Mouse (Mus musculus): Measurements from ENCODE around the gene Unc45a. TPM values are rescaled to one million over a fixed set of nuclear protein-coding genes. Genes with fewer than 3 reads are reported as not detected.

The Unc45a gene
- total RNA-seq, 2 experiments from 2014 or later = 15.5 to 16.9 TPM

DNA sequence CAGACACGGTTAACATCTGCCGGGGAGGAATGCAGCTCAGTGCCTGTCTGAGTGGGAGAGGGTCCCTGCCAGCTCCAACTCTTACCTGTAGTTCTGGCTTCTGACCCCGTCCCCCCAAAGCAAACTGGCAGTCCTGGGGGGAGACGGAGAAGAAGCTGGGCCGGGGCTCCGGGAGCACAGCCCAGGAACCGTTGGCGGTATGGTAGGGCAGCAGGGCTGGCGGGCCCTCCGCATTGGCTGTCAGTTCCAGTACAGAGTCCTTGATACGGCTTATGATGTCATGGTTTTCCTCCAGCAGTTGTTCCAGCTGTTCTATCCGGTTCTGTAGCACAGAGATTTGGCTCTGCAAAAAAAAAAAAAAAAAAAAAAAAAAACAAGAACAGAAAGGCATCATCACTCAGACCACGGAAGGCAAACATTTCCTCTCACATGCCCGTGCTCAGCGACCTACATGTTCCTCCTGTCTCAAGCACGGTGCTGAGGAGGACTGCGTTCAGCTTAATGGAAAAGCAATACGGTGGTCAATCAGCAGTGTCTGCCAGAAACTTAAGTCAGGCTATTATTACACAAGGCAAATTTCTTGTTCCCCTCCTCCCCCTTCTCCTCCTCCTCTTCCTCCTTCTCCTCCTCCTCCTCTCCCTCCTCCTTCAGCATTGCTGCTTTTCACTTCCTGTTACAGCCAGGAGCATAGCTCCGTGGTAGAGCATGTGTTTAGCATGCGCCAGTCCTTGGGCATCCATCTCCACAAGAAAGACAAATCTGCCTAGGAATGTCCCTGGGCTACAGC is 28.0 kb upstream of the Unc45a start:
- DNase-seq = no peak
- intact Hi-C loops (cut with DNase I) = no loop called here

DNA sequence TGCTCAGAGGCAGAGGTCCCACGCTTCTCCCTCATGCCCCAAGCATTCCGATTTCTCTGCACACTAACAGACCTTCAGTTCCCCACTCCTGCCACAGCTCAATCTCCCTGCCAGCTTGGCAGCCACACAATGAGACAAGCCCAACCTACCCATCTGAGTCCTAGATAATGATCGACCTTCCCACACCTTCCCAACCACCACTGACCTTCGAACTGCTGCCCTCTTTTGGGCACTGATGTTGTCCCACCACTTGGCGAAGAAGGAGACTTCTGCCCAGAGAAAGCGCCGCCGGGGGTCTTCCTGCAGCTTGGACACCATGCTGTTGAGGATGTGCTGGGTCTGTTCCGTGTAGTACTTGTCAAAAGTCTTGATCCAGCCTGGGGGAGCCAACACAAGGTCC is 27.2 kb upstream of the Unc45a start:
- intact Hi-C loops (cut with DNase I) = no loop called here
- no peak for DNase-seq

DNA sequence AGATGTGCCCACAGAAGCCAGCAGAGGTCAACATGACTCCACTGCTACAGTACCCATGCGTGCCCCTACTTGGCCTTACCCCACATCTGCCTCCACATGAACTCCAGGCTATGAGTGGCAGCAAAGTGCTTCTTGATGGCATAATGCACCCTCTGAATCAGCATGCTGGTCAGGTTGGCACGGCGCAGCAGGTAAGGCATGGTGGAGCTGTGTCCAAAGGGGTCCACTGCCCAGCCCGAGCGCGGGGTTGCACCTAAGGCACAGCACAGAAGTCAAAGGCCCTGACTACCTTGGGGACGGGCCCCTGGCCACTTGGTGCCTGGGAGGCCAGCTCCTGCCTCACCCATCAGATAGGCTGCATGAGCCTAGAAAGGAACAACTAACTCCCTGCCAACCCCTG is 26.4 kb upstream of the Unc45a start:
- DNase-seq = no peak
- intact Hi-C loops (cut with DNase I) = no loop called here

DNA sequence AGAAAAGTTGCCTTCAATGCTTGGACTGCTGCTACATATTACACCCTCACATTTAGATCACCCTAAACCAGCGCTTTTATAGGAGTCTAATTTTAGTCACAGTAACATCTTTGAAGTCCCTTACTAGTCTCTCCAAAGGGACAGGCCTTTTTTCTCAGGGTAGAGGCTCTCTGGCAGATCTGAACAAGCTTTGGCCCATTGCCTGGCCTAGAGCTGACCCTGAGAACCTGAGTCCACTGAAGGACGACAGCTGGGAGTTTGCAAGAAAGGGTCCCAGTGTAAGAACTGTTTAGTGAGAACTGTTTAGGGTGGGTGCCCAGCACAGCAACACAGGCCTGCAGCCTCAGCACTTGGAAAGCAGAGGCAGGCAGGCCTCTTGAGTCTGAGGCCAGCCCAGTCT is 25.0 kb upstream of the Unc45a start:
- intact Hi-C loops (cut with DNase I) = no loop called here
- no peak for DNase-seq

DNA sequence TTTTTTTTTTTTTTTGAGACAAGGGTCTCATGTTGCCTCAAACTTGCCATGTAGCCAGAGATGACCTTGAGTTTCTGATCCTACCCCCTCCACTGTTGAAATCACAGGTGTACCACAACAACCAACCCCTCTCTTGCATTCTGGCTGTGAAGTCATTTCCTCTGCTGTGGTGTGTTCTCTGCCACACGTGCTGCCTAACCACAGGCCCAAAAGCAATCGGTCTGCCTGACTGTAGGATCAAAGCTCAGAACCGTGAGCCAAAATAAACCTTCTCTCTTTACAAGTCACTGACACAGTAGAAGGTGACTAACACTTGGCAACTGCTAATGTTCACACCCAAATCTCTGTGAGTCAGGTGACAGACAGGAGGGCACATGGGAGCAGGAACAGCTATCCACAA is 19.6 kb upstream of the Unc45a start:
- no peak for DNase-seq
- intact Hi-C loops (cut with DNase I) = no loop called here

DNA sequence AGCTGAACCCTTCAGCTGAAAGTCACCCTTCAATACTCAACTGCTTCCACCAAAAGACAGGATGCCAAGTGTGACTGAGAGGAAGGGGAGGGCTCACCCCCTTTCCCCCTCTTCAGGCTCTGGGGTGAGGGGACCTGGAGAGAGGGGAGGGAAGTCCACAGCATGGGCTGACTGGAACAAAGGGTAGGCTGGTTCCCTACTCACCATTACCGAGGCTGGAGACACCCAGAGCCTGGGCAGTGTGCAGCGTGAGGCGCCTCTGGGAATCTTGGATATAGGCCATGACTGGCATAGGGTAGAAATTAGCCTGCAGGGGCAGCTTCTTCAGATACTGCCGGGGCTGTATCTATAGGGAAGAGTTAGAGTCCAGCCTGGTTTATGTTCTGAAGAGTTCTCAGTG is 17.2 kb upstream of the Unc45a start:
- DNase-seq = no peak

DNA sequence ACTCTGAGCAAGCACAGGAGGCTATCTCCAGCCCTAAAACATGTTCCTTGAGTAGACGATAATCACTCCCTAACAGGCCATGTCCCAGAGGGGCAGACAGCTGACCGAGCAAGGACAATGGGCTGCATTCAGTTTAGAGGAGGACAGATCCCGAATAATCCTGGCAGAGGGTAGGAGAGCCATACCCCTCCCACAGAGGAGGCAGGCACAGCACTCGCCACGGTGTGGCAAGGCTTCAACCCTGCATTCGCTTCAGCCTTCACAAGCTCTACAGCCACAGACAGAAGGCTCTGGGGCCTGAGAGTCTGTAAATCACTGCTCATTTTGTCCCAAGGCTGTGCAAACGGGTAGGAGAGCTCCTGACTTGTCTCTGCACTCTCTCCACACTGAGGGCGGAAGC is 16.4 kb upstream of the Unc45a start:
- no peak for DNase-seq

More for the DNA sequence above, 17.2 kb upstream of the Unc45a start:
- intact Hi-C loops (cut with DNase I) = no loop called here

DNA sequence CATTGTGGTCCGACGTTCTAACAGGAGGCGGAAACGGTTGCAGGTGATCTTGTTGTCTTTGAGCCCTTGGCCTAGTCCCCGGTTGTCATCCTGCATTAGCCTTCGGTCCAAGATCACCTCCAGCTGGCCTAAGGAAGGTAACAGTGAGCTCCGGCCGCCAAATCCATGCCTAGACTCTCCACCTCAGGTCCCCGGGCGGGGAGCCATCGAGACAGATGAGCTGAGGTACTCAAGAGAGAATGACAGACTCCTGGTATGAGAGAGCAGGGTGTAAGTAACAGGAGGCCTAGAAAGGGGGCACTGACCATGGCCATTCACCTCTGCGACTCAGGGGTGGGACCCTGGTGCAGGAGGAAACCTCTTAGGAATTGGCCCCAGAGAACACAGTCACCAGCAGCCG is 15.5 kb upstream of the Unc45a start:
- no peak for DNase-seq
- intact Hi-C loops (cut with DNase I) = no loop called here

More for the DNA sequence above, 16.4 kb upstream of the Unc45a start:
- intact Hi-C loops (cut with DNase I) = no loop called here

DNA sequence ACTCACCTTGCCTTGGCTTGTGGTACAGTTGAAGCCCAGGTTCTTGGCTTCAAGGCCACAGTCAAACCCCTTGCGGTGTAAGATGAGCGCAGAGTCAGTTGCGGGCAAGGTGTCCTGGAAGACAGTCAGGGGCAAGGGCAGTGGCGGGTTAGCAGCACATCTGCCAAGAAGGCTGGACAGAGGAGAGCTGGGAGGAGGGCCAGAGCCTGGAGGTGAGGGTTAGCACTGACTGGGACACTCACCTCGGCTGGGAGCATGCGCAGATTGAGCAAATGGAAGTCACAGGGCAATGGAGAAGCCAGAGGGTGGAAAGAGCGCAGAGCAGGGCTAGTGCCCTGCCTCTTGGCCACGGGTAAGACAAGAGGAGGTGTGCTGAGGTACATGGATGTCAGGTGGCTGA is 12.1 kb upstream of the Unc45a start:
- DNase-seq = no peak
- intact Hi-C loops (cut with DNase I) = no loop called here

DNA sequence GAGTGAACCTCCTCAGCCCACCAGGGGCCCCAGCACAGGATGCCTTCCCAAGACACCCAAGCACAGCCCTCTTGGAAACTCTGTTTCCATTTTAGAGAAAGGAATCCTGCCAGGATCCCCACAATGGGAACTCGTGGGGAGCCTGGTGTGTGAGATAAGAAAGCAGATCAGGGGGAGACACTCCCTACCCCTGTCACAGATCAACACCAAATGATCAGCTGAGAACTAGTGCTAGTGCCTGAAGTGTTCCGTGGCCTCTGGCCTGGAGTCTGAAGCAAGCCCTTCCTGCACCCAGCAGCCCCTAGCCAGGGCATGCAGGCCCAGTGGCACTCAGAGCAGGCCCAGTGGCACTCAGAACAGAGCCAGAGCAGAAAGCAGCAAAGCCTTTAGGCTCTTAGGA is 10.0 kb upstream of the Unc45a start:
- intact Hi-C loops (cut with DNase I) = no loop called here
- no peak for DNase-seq

DNA sequence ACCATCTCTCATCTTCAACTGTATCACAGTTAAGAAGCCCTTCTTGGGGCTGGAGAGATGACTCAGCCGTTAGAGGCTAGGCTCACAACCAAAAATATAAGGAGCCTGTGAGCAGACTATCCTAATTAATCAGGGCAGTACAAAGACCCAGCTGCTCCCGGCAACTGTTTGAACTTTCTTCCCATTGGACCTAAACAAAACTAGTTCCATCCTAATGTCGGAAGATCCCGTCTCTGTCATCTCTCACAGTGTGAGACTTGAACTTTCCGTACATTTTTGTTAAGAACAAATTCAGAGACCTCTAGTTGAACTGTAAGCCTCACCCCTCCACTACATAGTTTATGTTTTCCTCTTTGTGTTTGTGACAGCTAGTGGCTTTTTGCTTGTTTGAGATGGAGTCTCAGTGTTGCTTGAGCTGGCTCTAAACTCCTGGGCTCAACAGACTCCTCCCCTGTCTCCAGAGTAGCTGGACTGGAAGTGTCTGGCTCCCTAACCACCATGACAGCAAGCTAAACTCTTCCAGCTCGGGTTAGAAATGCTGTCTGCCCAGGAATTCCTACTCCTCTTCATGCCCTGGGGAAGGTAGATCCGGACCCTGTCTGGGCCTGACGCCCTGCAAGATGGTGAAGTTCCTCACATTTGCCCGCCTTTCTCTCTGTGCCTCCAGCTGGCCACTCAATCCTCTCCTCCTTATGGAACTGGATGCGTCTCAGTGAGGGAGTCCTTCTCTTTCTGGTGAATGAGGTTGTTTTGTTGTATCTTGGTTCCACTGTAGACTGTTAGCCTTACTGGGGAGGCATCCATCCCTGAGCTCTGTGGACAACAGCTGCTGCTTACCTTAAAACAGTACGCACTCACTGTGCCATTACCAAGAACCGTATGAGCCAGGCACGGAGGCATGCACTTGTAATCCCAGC is 7.1 kb upstream of the Unc45a start:
- DNase-seq = no peak
- intact Hi-C loops (cut with DNase I) = no loop called here

DNA sequence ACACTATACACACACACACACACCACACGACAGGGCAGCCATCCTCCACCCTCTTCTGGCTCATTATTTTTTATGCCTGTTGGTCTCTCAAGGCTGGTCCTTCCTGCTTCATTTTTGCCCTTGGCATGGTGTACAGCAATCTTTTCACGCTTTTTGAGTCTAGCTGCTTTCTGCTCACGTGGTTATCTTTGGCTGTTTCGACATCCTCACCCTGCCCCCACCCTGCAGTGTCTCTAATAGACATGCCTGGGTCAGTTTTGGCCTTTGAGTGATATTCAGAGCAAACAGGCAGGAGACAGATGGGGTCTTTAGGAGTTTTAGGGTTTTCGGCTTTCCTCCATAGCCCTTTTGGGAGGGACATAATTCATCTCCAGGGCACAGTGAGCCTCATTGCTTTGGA is 6.0 kb upstream of the Unc45a start:
- intact Hi-C loops (cut with DNase I) = no loop called here
- DNase-seq = no peak

DNA sequence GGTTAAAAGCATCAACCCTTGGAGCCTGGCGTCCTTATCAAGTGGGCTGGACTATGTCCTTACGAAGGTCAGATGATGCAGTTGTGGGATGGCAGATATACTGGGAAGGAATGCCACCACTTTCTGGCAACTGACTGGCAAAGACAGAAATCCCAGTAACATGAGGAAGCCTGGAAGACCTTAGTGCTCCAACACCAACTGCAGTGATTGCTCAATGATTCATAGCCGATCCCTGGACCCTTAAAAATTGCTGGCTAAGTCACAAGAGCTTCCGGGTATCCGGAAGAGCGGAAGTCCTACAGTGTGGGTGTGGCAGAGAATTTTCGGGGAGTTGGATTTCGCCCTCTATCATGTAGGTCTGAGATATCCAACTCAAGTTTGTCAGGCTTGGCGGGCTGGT is 5.4 kb upstream of the Unc45a start:
- intact Hi-C loops (cut with DNase I) = no loop called here
- DNase-seq = no peak

DNA sequence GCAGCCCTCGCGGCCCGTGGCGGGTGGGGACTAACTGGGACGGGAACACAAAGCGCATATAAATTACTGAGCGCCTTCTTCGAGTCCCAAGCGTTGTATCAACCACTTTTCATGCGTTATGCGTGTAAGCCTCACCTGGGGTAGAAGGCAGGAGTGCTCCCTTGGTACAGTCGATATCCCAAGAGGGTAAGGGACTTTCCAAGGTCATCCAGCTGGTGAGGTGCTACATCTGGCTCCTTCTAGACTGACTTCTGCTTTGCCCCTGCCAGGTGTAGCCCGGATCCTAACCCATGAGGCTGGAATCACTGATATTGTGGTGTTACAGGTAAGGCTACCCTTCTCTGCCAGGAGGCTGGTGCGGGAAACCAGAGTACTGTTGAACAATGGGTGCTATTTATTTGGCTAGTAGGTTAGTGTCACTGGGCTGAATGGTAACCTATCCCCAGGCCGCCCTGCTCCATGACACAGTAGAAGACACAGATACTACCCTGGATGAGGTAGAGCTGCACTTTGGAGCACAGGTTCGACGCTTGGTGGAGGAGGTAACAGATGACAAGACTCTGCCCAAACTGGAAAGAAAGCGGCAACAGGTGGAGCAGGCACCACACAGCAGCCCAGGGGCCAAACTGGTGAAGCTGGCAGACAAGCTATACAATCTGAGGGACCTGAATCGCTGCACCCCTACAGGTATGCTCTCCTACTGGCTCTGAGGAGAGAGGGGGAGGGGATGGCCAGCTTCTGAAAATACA is 2.6 kb upstream of the Unc45a start:
- intact Hi-C loops (cut with DNase I) = loop anchor here (2.0 kb wide), 2 partner anchors 33 to 241 kb away; no protein-coding TSS in a partner anchor
- no peak for DNase-seq

DNA sequence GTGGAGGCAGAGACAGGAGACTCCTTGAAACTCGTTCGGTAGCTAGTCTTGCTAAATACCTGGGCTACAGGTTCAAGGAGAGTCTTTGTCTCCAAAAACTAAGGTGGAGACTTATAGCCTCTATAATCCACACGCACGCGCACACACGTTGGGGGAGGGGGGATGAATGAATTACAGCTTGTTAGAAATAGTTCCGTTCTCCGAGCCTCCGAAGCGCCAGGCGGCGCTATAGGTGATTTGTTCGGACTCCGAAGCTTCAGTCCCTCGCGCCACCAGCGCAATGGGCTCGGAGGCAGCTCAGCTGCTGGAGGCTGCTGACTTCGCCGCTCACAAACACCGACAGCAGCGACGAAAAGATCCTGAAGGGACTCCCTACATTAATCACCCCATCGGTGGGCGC is 2.1 kb upstream of the Unc45a start, which contains the start of gene Hddc3:
Hddc3 (plus strand) TSS at position 247 of the 400 bp plus-strand sequence.
- intact Hi-C loops (cut with DNase I) = loop anchor here (2.0 kb wide), 2 partner anchors 34 to 242 kb away; no protein-coding TSS in a partner anchor
- DNase-seq = peak; percentile 91 to 96

DNA sequence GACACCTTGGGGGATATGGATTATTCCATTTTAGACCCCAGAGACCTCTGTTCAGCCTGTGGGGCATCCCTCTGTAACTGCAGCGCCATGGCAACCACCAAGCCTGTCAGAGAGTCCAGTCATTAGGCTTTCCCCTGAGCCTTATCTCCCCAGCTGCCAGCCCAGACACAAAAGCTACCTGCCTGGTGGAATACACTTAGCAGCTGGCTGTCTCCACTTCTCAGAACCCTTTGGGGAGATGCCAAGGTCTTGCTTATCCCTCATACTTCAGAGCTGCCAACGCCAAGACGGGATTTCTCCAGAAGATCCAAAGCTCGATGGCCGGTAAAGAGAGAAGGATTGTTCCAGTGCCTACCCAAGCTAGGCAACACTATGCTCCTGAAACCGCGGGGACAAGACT is 988 bp upstream of the Unc45a start:
- no peak for DNase-seq
- intact Hi-C loops (cut with DNase I) = loop anchor here (1.0 to 2.0 kb wide), 3 partner anchors 29 to 243 kb away; no protein-coding TSS in a partner anchor

DNA sequence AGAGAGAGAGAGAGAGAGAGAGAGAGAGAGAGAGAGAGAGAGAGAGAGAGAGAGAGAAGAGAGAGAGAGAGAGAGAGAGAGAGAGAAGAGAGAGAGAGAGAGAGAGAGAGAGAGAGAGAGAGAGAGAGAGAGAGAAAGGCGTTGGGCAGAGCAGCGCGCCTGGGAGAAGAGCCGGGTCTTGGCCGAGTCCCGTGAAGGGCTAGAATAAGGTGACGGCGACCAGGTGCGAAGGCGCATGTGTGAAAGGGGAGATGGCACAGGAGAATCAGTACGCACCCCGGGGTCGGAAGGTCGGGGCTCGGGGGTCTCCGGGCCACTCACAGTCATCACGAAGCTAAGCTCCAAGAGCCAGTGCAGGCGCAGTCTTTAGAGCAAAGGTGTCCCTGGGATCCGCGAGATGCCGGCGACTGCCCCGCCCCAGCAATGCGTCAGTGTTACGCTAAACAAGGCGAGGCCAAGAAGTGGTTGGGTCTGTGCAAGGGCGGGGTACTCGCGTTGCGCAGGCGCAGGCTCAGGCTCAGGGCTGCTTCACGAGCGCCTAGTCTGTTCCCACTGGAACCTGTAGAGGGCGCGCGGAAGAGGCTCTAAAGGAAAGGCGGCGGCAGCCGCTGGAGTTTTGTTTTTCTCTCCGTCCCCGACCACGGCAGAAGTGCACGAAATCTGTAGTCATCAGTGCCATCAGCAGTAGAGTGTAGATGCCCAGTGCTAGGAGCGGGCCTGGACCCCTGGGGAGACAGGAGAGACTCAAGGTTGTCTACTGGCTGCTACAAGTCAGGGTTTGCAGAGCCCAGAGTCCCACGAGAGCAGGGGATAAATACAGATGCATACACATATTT is 794 bp downstream of the Unc45a start:
- peak; percentile 98 for DNase-seq
- intact Hi-C loops (cut with DNase I) = no loop called here

DNA sequence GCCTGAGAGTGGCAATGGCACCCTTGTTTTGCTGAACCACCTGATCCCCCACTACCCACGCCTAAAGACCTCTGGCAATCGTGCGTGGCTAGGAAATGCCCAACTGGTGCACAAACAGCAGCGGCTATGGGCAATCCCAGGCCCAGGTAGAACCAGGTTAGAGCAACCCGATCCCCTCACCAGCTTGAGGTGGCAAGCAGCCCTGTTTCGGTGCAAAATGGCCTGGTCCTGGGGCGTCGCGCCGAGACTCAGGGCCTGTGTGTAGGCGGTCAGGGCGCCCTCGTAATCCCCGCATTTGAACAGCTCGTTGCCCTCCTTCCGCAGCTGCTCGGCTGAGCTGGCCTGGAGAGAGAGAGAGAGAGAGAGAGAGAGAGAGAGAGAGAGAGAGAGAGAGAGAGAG is 1.4 kb downstream of the Unc45a start:
- peak; percentile 23 to 33 for DNase-seq
- intact Hi-C loops (cut with DNase I) = no loop called here

DNA sequence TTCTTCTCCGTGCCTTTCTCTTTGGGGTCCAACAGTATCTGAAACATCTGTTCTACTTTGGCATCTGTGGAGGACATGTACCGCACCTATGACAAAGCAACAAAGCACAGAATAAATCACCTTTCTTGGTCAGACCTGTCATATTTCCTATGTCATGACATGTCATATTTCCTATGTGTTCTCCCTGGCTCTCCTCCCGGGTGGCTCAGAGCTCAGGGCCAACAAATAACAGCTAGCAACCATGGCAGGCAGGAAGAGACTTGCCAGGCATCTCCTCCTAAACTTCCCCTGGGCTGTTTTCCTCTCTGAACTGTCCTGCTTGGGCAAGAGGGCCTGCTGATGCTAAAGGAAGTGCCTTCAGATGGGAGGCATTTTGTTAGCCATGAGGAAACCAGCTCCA is 3.9 kb downstream of the Unc45a start:
- DNase-seq = no peak
- intact Hi-C loops (cut with DNase I) = no loop called here

DNA sequence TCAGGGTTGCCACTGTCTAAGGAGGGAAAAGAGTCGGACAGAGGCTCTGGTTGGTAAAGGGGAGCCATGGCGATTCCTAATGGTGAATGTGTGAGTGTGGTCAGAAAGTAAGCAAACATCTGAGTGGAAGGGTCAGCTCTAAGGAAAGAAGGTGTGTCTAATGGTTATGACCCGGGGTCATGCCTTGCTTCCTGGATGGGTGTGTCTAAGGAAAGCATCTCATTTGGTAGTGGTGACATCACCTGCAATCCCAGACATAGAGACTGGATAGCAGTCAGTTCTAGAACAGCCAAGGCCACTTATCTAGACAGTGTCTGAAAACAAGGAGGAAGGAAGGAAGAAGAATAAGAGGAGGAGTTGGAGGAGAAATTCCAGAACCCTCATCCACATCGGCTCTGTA is 6.0 kb downstream of the Unc45a start:
- no peak for DNase-seq
- intact Hi-C loops (cut with DNase I) = no loop called here
